Mouse (Mus musculus): ENCODE results near the gene Rbm8a. TPM values are rescaled to one million over a fixed set of nuclear protein-coding genes. Genes with fewer than 3 reads are reported as not detected.

Gene Rbm8a
- 72.9 and 97.5 TPM in 2 replicates for total RNA-seq (2021)
- long read RNA-seq, transcript Rbm8a-202 (6 exons, 2,604 nt): minor isoform, 18 of 60 reads
- long read RNA-seq, transcript Rbm8a-201 (6 exons, 2,608 nt): major isoform, 19 of 60 reads
- long read RNA-seq, partial matches to known transcripts: 4 of 60 reads
- long read RNA-seq, other reads (novel, unspliced or antisense): 16 of 60 reads

DNA sequence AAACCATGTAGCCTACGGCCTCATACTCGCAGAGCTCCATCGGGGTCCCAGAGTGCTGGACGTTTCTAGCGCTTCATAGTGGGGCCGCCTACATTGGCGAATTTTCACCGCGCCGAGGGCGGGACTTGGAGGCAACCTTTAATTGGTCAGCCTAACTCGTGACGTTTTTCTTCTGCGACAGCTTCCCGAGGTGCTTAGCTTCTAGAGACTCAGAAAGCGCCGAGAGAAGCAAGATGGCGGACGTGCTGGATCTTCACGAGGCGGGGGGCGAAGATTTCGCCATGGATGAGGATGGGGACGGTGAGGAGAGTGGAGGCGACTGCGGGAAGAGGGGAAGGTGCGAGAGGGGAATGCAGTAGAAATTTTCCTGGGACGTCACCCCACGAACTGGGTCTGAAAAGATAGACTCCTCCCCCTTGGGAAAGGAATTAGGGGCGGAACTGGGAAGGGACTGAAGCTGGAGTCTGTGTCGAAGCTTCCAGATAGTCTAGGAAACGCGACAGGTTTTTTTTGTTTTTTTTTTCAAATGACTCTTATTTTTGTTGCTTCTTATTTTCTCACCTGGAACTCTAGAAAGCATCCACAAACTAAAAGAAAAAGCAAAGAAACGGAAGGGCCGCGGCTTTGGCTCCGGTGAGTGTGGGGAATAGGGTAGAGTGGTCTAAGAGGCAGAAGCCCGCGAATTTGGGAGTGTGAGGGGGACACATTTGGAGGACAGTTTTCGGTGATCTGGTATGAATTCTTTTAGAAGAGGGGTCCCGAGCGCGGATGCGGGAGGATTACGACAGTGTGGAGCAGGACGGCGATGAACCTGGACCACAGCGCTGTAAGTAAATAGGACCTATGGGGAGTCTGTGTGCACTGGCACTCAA, at the start of gene Rbm8a:
TSS of gene Rbm8a (plus strand) at position 205 of the 872 bp plus-strand sequence.
- peak; percentile 92 for DNase-seq

DNA sequence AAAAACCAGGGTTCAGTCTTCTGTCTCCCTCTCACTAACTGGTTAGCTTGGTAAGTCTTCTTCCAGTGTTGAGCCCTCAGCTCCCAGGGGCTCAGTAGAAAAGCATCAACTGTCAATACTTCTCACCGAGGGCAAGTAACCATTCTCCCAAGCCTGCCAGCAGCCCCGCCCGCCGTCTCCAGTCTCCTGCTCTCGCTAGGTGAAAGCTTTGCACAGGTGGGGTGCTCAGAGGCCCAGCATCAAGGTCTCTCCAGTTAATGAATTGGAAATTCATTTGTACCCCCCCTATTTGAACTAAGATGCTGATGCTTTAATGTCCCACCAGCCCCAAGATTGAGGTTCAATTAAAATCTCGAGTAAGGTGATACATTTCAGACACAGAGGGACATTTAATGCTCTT, 48.6 kb upstream of the Rbm8a start:
- no peak for DNase-seq

DNA sequence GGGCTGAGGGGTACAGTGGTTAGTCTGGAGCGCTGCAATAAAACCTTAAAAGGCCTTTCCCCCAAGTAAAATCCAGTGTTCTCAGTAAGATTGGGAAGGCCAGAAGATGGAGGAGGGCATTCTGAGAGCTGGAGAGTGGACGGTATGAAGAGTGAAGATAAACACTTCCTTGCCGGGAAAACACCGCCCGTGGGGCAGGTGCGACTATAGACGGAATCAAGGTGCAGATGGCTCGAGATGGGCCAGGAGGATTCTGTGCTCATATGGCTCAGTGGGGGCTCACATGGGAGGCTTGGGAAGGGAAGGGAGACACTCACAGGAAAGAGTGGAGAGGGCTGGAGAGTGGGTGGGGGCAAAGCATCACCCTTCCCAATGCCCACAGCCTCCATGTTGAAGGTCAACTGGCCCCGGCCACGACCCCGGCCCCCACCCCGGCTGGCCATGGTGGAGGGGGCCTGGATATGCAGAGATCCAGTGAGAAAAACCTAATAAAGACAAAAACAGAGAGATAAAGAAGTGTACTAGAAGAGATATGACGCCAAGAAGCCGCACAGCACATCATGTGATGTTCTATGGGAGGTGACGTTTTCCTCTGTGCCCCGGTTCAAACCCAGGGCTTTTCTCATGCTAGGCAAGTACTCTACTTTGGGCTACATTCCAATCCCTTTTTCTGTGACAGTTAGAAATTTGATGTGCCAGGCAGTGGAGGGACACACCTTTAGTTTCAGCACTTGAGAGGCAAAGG, 47.8 kb upstream of the Rbm8a start:
- no peak for DNase-seq

DNA sequence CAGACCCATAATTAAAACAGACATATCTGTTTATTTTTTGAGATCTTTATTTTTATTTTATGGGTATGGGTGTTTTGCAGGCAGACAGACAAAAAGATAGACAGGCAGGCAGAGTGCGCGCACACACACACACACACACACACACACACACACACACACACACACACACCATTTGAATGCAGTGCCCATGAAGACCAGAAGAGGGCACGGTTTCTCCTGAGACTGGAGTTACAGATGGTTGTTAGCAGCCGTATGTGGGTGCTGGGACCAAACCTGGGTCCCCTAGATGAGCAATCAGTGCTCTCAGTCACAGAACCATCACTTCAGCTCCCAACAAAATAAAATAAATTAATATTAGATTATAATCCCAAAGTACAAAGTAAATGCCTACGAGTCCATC, 46.3 kb upstream of the Rbm8a start:
- no peak for DNase-seq

DNA sequence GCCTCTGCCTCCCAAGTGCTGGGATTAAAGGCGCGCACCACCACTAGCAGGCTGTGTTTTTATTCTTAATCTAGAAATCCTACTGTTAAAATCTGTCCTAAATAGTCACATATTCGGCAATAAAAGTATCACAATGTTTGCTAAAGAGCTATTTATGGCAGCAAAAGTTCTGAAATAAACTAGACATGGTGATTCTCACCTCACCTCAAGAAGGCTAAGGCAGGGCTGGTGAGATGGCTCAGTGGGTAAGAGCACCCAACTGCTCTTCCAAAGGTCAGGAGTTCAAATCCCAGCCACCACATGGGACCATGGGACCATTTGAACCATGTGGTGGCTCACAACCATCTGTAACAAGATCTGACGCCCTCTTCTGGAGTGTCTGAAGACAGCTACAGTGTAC, 39.1 kb upstream of the Rbm8a start:
- no peak for DNase-seq

DNA sequence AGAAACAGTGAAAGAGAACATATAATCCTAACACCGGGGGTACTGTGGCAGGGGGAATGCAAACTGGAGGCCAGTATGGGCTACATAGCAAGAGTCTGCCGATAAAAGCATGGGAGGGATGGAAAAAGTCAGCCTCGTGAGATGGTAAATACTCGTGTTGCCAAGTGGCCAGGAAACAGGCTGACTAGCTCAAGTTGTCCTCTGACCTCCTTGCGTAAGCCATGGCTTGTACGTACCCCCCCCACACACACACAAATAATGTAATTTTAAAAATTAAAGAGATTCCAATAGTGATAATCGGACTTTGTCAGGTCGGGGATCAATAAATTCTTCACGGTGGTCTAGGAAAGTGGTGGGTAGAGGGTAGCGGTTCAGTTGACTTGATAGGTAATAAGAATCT, 36.4 kb upstream of the Rbm8a start:
- no peak for DNase-seq

DNA sequence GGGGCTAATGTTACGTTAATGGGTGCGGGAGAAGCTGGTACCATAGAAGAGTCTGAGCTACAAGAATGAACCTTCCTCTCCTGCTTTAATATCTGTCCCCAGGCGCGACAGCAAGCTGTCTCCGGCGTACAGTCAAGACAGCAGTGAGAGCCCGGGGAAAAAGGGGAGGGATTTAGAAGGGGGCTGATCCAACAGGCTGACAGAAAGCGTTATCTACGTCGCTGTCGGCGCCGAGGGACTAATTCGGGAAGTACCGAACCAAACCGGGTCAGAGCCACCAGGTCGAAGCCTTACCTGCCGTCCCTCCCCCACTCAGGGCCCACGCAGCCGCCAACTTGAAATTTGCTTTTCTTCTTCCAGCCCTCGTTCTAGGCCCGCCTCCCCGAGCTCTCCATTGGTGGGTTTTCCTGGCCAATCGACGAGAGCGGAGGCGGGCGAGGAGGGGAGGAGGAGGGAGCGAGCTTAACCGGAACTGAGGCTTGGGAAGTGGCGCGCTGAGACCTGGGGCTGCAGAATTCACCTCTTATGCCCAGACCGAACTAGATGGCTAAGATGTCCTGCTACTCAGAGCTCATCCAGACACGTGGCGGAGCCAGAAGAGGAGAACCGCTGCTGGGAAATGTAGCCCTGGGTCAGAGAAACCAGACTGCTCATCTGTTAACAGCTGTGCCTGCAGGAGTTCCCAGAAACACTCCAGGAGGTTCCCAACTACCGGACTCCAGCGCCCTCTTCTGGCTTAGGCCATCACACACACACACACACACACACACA, 35.8 kb upstream of the Rbm8a start, which contains the start of gene Polr3gl:
TSS of gene Polr3gl (minus strand) at position 392 of the 771 bp plus-strand sequence.
- DNase-seq: peak; percentile 93

DNA sequence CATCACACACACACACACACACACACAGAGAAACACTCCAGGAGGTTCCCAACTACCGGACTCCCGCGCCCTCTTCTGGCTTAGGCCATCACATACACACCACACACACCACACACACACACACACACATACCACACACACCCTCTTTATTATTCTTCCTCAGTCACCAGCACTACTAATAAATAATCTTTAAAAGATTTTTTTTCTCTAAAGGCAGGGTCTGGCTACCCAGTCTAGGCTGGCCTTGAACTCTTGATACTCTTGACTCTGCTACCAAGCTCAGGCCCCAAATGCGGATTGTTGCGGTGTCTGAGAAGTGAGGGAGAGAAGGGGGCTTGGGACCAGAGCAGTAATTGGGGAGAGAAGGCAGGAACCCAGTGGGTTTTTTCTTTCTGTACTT, 34.9 kb upstream of the Rbm8a start:
- no peak for DNase-seq

DNA sequence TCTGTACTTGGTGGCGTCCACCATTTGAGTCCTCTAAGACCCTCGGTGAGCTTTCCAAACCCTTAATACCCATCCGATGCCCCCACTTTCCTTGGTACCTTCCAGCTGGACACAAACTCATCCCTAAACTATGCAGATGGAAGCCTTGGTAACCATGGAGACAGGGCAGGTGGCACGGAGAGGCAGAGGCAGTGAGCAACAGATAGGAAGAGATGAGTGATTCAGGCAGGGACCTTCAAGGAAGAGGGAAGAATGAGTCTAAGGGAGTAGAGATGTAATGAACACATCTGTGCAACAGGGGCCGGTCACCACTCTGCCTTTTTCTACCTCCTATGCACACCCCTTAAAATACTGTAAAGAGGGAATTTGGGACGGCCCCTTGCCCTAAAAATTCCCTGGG, 34.1 kb upstream of the Rbm8a start:
- no peak for DNase-seq

DNA sequence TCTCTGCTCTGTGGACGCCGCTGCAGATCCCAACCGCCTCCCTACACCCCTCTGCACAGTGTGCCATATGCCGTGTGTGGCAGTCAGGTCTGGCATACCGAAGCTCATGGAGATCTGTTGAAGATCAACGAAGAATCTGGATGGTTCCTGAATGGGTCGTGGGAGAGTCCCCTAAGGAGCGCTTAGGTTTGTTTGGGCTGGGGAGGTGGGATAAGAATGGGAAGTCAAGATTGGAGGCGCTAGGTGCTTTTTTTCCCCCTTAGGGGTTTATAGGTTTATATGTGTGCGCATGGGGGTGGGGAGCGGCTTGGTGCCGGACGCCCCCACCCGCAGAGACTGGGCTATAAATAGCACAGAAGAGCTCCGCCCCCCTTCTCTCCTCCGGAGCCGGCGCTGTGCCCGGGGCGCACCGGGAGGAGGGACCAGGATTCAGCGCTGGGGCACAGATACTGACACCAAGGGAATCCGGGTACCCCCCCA, 33.5 kb upstream of the Rbm8a start, which contains the start of gene Ankrd34a:
TSS of gene Ankrd34a (plus strand) at position 409 of the 480 bp plus-strand sequence.
- peak; percentile 71 for DNase-seq

DNA sequence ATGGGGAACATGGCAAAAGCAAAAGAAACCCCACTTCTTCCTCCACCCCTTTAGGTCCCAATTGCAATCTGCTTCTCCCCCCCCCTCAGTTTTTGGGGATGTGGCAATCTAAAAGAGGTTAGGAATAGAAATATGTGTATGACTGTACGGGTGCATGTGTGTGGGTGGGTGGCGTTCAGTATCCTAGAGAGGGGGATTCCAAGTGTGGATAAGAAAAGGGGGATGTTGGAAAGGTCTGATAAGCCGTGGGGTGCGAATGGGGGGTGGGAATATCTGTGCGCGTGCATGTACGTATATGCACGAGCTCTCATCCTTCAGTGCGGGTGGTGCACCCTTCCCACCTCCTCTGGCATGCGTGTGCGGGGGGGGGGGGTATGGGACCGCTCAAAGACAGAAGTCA, 32.9 kb upstream of the Rbm8a start:
- DNase-seq: no peak

DNA sequence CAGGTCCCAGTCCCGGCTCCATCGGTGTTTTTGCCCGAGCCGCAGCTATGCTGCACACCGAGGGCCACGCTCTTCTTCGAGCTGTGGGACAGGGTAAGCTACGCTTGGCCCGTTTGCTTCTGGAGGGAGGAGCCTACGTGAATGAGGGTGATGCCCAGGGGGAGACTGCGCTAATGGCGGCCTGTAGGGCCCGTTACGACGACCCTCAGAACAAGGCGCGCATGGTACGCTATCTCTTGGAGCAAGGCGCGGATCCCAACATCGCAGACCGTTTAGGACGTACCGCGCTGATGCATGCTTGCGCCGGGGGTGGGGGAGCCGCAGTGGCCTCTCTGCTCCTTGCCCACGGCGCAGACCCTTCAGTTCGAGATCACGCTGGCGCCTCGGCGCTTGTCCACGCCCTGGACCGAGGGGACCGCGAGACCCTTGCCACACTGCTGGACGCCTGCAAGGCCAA, 32.3 kb upstream of the Rbm8a start:
- DNase-seq: peak; percentile 37

DNA sequence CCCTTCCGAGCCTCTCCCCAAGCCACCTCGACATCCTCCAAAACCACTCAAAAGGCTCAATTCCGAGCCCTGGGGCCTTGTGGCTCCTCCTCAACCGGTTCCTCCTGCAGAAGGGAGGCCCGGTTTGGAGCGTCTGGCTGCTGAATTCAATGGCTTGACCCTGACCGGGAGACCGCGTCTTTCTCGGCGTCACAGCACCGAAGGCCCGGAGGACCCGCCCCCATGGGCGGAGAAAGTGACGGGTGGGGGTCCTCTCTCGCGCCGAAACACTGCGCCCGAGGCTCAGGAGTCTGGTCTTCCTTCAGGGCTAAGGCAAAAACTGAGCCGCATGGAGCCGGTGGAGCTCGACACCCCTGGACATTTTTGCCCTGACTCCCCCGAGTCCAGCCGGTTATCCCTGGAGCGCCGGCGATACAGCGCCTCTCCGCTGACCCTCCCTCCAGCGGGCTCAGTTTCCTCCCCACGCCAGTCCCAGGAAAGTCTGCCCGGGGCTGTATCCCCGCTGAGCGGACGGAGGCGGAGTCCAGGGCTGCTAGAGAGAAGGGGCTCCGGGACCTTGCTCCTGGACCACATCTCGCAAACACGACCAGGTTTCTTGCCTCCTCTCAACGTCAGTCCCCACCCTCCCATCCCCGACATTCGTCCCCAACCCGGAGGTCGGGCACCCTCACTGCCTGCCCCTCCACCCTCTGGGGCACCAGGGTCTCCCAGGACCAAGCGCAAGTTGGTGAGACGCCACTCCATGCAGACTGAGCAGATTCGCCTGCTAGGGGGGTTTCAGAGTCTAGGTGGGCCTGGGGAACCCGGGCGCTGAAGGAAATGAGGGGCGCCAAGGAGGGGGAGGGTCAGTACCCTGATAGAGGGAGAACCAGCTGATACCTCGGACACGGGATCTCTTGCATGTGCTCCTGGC, 31.3 kb upstream of the Rbm8a start:
- DNase-seq: peak; percentile 81

DNA sequence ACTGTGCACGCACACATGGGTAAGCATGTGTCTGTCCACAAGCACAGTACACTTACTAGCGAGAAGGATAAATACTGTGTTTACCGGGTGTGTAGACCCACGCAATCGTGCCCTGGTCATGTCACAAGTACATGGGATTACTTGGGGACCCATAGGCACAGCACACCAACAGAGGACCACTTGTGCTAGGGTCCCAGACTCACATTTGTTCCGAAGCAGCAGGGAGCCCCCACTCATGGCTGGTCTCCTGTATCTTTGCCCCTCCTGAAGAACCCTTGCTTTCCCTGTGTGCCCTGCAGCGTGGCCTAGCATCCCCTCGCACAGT, 30.7 kb upstream of the Rbm8a start:
- no peak for DNase-seq

DNA sequence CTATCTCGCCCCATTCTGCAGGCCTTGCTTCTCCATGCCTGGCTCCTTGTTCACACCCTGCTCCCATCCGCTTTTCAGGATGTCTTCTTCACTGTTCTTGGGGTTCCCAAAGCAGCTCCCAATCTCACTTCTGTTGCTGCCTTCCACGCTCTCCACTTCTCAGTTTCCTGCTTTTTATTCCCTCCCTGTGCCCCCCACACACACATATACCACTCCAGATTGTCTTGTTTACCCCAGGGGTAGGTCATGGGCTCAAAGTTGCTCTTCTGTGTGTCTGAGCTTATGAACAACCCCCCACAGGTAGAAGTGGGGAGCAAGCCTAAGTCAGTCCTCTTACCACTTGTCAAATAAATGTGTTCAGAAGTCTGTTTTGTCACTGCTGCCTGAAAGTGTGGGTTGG, 30.3 kb upstream of the Rbm8a start:
- no peak for DNase-seq

DNA sequence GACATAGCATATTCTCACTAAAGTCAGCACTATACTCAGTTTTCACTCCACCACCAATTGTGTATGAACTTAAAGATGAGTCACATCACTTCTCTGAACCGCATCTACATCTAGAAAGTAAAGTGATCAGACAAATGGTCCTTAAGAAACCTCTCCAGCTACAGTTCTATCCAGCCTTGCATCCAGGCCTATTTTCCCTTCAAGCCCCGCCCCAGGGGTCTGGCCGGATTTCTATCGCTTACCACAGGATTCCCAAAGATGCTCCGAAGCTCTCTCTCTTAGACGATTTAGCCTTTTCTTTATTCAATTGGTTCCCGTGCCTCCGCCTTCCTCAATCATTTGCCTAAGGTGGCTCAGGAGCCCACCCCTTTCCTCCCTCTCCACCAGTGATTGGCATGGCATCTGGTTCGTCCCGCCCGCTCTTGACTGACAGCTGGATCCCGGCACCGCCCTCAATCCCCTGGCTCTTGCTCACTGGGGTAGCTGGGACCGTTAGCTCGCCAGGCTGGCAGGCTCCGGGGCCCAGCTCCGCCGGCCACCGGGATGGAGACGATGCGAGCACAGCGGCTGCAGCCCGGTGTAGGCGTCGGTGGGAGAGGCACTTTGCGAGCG, 29.0 kb upstream of the Rbm8a start, which contains the start of gene Lix1l:
TSS of gene Lix1l (plus strand) at position 511 of the 612 bp plus-strand sequence.
- peak; percentile 89 for DNase-seq

DNA sequence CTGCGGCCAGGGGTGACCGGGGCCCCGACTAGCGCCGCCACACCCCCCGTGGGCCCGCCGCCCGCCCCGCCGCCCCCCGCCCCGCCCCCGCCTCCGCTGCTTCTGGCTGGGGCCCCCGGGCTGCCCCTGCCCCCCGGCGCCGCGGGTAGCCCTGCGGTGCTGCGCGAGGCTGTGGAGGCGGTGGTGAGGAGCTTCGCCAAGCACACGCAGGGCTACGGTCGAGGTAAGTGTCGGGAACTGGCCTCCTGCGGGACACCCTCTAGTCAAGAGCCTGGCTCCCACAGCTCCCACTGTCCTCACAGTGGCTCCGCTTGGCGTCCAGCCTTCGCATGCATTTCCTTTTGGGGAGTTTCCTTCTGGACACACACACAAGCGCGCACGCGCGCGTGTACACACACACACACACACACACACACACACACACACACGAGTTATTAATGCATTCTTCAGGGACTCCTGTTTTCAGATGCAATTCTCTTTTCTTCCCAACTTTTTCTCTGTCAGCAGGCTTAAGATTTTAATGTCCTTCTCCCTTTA, 28.4 kb upstream of the Rbm8a start:
- DNase-seq: peak; percentile 75

DNA sequence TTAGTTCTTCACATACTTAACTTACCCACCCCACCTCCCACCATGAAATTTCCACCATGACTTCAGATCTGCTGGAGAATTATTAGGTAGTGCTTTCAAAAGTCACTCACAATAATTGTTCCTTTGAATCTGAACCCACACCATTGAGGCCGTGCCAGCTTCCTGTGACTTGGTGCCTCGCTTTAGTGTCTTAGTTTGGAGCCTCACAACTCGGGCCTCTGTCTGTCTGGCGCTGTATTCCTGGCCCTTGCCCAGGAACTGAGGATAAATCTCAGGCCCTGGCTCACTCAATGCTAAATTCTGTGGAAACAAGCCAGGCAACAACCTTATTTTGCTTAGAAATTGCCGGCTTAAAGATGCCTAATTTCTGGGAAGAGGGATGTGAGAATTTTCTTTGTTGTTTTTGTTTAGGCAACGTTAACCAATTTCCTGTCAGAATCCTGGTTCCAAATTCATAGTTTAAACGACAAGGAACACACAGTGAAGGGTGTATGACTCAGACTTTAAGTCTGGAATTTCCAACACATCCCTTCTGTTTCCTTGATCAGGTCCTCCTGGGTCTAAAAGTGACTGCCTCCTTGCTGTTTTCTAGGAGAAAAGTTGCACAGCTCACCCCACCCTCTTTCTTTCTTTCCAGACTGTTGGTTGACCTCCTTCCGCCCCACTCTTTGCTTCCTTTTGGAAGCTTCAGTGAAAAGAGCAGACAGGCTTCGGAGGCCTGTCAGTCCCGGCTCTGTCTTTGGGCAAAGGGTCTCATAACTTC, 27.6 kb upstream of the Rbm8a start:
- DNase-seq: peak; percentile 42

DNA sequence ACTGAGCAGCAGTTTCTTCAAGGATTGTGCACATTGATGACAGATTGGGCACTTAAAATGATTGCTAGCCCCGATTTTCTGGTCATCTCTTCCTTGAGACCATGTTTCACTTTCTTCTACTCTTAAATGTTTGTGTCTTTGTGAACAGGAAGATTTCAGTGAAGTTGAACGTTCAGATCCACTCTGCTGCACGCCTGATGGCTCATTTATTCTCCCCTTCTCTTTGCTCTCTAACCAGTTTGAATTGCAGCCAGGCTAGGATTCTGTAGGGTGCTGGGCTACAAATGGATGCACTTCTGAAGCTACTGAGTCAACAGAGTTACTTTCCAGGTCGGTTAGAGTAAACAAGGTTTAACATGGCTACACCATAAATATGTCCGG, 27.0 kb upstream of the Rbm8a start:
- DNase-seq: no peak
